Mouse (Mus musculus) spleen, embryonic (tissue): ENCODE data around the gene Pdzd2.

Experiments used
- CTCF ChIA-PET: fragments of 350-600 bp; sonication (Branson Sonifier 250); formaldehyde crosslinking; loops from one replicate; lab custom pipeline; 2022; lab: Charles Lee

Gene Pdzd2

DNA sequence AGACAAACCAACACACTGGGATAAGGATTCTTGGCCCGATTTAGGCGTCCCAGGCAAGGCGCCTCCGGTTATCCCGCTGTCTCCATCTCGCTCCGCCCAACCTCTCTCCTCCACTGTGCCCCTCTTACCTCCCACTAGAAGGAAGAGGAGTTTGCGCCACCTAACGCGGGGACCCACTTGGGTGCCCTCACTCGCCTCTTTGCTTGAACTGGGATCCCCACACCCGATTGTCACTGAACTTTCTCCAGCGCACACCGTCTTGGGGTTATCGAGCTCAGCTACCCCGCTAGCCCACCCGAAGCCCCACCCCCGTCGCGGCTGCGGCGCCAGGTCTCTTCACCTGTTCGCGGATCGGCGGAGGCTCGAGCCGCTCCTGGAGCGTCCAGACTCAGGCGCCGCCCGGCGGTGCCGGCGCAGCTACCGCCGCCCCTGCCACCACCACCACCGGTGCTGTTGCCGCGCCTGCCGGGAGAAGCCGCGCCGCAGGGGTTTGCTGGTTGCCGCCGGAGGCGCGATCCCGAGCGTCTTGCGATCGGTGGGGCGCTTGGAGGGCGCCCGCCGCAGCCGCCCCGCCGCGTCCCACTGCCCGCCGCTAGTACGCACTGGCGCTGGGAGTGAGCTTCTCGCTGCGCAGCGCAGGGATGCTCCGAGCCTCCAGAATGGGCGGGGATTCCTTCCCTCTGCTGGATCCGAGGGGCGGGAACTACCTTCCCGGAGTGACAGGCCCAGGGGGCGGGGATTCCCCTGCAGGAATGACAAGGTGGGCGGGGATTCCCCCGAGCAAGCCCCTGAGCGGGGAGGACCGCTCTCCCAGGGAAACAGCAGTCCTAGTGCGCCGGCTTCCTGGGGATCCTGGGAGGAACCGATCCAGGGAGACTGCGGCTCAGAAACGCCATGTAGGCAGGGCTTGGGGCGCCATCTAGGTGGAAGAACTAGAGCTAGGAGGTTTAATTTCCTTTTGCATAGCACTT, at the start of gene Pdzd2:
TSS of gene Pdzd2 (minus strand) at position 648 of the 971 bp plus-strand sequence.
- CTCF ChIA-PET: interaction anchor here (0.6 kb wide), 1 partner anchor 249 kb away, joined by 12 read pairs; no protein-coding TSS in a partner anchor

DNA sequence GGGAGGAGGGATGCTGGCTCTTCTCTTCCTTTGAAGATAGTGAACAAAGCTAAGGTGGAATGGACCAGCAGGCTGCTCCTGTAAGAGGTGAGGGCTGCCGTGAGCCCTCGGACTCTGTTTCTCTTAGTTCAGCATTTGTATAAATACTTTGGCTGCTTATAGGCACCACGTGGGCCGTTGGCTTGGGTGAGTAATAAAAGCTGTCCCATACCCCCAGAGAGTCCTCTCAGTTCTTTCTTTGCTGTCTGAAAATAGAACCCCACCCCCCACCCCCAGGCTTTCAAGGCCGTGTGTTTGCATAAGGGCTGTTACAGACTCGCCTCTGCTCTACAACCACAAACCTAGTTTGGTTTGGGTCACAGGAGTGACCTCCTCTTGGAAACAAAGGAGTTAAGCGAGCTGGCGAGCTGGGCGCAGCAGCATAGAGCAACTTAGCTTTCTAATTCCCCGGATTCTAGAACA, 49.7 kb upstream of the Pdzd2 start:
- CTCF ChIA-PET: no interaction called here

DNA sequence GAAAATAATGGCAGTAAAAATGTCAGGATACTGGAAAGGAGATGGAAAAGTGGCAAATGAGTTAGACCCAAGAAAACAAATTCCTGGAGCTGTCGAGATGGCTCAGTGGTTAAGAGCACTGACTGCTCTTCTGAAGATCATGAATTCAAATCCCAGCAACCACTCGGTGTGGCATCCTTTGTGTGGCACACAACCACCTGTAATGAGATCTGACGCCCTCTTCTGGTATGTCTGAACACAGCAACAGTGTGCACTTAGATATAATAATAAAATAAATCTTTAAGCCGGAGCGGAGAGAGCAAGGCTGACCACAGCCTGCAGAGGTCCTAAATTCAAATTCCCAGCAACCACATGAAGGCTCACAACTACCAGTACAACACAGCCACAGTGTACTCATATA, 48.8 kb upstream of the Pdzd2 start:
- CTCF ChIA-PET: no interaction called here

DNA sequence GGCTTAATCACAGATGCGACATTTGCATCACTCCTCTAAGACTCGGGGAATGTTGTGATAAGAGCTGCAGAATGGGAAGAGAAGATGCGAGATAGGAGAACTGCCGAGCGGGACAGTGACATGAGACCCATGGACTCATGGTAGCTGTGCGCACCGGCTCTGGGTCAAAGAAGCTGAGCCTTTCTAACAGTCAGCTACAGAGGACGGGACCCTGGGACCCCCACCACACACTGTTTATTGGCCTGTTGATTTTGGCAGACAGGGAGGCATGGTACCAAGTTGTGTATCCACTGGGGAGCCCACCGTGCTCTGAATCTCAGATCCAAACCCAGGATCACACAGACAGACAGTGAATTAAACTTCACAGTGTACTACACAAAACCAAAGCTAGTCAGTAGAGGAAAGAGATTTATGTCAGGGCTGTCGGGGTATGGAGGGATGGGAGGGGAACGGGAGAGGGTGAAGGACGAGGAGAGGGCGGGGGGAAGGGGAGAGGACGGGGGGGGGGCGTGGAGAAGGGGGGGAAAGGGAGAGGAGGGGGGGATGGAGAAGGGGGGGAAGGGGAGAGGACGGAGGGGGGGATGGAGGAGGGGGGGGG, 42.1 kb upstream of the Pdzd2 start:
- CTCF ChIA-PET: no interaction called here

DNA sequence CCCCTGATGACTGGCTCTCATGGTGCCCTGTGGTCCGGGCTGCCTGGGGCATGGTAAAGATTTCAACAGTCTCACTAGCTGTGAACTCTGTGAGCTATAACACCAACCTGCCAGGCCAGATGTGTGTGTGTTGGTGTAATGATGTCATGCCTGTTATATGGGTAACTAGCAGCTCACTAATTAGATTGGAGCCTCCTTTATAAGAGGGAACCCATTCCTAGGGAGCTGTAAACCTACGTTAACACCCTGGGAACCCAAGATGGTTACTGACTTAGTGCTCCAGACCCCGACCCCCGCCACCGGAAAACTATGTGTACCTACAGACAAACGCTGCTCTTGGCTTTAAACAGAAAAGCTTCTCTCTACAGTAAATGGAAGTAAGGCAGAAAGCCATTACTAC, 41.6 kb upstream of the Pdzd2 start:
- CTCF ChIA-PET: no interaction called here

DNA sequence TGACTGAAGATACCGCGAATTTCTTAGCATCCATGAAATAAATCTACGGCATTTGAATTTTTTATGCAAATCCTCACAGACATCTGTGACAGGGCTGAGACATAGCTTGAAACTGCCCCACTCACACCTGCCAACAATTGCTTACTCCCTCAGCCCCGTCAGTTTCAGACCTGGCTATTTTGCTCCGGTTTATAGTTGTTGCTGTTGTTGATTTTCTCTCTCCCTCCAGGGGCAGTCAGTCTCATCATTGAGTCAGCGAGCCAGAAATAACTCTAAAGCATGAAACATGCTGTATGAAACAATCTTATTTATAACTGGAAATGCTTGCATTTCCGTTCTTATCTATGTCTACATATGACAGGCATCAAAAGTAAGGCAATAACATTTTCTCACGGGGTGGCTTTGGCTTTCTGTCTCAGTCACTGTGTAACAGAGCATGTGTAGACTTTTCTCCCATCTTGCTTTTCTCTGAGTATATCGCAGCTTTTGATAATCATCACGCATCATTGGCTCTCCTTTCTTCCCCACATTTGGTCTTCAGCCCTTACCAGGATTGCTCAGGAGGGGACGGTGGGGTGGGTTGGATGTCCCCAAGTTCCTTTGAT, 34.5 kb upstream of the Pdzd2 start:
- CTCF ChIA-PET: no interaction called here

DNA sequence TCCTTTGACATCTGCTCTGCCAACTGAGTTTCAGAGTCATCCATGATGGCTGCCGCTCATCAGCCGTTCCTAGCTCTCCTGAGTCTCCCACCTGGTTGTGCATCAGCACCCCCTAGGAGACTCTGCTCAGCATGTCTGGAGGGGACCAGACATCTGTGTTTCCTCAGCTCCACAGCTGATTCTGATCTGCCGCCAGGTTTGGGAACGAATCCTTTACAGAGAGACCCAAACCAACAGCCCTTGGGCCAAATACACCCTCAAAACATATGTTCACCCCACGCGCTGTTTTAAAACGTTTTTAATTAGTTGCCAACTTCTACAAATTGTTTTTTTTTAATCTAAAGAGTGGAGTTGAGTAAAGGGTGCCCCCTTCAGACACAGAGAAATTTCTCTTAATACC, 31.2 kb upstream of the Pdzd2 start:
- CTCF ChIA-PET: no interaction called here

DNA sequence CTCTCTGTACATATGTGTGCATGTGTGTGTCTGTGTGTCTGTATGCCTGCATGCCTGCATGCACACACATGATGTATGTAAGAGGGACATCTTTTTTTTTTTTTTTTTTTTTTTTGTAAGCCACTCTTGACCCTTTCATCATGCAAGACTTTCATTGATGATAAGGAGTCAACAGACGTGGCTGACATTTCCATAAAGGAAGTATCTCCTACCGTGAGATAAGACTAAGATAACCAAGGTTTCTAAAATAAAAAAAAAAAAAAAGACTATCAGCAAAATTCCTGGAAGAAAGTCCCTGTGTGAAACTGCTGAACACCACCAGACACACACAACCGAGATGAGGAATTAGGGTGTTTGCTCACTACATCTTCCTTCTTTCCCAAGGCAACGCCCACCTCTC, 27.1 kb upstream of the Pdzd2 start:
- CTCF ChIA-PET: no interaction called here

DNA sequence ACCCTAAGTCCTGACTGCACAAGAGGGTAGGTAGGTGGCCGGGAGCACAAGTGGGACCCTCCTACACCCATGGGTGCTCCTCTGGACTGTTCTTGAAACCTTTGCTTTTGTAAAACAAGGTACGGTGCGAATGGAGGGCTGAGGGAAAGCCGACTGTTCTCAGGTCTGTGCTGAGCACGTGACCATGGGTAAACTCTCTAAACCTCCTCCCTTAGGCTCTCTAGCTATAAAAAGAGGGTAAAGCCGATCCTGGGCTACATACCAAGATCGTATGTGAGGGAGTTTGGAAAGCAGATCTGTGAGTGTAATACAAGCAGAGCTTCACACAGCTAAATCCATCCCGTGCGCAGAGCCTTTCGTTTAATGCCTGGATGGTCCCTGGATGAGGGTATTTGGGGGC, 23.4 kb upstream of the Pdzd2 start:
- CTCF ChIA-PET: no interaction called here

DNA sequence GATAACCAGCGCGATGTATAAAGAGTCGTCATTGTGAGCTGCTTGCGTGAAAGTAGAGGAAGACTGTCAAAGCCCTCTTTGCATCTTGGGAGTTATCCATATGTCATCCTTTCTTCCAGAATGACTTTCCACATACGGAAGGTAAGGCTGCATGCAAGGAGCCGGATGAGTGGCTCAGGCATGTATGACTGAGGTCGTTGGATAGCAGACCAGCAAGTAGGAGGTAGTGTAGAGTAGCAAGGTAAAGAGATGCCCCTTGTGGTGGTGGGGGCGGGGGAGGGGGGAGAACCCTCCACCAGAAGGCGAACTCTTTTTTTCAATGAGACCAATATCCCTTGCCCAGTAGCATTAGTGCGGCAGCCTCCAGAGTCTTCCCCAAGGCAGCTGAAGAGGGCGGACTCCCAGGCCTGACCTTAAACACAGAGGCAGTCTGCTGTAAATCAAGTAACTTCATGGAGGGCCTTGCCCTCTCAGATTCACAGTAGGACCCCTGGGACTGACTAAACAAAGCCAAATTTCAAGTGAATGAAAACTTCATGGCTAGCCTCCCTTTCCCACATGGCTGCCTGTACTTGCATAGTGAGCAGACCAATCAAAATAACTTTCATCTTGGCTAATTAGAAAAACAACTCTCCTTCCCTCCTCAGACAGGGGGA, 22.7 kb upstream of the Pdzd2 start:
- CTCF ChIA-PET: no interaction called here

DNA sequence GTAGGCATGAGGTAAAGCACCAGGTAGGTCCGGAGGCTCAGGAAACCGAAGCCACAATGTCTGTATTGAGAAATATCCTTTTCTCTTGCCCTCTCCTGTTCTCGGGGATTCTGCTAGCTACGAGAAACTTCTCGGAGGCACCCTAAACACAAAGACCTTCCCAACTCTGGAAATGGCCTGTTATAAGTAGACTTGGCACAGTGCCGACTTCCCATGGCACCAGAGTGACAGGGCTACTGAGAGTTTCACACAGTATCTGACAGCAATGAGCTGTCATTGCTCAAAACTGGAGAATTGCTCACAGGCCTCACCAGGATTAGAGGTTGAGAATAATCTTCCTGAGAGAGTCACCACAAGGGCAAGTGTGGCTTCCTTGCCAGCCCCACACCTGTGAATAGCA, 21.0 kb upstream of the Pdzd2 start:
- CTCF ChIA-PET: no interaction called here

DNA sequence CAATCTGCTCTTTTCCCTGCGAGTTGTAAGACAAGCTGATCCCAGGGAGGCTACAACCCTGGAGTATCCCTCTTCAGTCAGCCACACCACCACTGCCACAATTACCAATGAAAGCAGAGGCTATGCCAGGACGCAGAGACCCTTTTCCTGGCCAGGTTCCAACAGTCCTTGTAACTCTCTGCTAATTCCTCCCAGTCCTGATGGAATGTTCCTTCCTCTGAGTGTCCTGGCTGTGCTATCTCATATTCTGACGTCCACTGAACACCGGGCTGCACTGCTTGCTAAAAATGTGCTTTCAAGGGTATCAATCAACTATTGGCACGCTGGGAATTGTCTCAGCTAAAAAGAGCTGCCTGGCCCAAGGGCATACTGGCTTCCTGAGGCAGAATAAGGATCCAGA, 18.7 kb upstream of the Pdzd2 start:
- CTCF ChIA-PET: no interaction called here

DNA sequence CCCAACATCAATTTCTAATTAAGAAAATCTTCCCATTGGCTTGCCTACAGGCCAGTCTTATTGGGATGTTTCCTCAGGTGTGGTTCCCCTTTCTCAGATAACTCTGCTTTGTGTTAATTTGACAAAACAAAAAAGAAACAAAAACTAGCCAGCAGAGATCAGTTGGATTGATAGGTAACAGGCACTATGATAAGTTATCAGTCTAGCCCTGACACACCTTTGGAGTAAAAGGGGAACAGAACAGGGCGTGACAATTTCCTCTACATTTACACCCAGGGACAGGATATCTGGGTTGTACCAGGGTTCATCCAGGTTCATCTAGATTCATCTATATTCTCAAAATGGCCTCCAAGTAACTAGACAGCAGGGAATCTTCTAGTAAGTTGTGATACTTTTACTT, 18.0 kb upstream of the Pdzd2 start:
- CTCF ChIA-PET: no interaction called here

DNA sequence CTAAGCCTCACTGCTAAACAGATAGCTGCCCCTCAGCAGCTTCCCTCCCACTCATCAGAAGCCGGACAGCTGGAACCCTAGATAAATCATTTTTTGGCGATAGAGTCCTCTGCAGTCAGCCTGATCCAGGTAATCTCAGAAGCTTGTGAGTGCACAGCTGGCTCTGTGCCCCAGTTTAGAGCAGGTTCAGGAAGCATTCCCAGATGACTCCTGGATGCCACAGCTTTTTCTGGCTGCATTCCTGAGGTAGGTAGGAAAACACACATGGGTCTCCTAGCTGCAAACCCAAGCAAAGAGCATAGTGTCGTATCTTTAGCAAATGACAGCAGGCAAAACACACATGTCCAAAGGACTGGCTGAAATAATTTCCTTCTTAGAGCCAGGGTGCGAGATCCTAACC, 13.5 kb upstream of the Pdzd2 start:
- CTCF ChIA-PET: no interaction called here

DNA sequence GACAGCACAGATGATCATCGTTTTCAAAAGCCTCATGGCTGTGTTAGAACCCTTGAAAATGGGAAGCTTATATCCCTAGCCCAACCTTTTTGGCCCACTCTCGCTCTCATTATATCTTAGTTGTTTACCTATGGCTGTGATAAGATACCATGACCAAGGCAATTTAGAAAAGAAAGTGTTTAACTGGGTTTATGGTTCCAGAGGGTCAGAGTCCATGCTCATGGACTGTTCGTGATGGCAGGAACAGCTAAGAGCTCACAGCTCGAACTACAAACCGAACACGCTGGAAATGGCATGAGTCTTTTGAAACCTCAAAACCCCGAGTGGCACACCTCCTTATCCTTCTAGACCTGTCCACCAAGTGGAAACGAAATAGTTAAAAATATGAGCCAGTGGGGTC, 11.2 kb upstream of the Pdzd2 start:
- CTCF ChIA-PET: no interaction called here

DNA sequence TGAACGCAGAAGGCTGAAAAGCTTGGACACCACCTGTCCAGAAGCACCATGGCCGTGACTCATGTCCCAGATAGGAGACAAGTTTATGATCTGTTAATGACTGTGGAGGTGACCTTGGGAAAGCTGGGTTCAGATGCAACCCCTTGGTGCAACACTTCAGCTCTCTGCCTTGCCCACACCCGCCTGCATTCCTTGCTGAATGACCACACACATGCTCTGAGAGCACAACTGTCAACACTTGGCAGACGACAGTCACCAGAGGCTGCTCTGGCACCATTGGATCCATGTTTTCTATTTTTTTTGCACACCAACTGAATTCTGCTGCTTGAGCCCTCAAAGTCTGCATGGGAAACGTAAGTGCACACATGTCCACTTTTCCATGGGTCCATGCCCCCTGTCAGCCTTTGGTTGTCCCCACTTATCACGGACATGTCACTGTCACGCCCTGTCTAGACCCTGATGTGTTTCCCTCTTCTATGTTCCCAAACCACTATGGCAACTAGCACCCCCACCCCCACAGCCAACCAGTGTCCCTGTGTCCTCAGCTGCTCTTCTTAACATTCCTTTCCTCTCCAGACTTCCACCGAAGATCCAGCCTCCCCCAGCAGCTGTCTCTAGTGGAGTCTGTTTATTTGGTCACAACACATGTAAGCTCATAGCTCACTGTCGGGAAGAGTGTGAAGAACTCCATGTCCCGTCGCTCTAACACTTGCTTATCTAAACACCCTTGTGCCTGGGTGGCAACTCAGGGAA, 10.0 kb upstream of the Pdzd2 start:
- CTCF ChIA-PET: no interaction called here

DNA sequence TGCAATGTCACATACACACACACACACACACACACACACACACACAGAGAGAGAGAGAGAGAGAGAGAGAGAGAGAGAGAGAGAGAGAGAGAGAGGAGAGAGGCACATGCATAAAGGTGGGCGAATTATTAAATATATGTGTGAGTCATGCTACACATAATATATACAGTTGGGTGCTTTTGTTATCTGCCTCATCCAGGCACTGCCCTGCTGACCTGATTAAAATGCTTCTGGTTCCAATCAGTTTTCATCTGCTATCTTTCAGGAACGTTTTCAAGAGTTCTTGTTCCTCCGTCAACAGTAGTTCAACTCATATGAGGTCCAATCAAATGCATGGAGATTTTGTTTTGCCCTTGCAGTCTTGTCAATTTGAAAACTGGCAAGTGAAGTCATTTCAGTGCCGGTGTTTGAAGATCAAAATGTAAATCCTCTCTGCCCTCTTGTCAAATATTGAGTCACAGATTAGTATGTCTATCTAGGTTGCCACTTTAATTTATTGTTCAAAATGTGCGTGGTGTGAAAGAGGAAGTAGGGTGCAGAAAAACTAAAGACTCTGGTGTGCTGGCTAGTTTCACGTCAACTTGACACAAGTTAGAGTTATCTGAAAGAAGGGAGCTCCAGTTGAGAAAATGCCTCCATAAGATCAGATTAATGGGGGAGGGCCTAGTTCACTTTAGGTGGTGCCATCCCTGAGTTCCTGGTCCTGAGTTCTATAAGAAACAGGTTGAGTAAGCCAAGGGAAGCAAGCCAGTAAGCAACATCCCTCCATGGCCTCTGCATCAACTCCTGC, 2.6 kb upstream of the Pdzd2 start:
- CTCF ChIA-PET: no interaction called here

DNA sequence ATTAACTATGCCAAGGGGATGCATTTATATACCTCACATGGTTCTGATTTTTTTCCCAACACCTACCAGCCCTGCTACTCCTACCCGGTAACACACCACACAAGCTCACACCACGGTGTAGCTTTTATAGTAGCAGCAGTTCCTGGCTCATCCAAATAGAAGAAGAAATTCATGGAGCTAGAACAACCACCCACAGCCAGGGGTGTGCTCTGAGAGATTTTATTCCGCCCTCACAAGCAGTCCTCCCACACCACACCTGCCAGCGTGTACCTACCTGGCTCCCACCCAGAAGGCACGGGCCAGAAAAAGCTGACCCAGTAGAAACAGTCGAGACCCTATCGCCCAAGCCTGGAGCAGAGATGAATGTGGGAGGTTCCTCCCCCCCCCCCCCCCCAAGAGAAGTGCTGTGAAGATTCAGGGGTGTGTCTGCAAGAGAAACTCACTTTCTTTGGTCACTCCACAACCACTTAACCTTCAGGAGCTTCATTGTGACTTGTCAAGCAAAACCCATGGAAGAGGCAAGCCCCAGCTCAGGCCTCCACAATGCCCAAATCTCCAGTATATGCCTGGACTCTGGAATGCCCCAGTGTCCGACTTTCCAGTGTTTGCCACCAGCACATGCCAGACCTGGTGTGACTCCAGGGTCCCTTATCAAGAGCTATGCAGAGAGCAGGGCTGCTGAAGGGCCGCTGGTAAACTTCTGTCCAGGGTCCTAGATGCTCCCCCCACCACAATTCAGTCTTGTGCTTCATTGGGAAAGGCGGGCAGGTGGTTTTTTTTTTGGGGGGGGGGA, 1.2 kb downstream of the Pdzd2 start:
- CTCF ChIA-PET: no interaction called here

DNA sequence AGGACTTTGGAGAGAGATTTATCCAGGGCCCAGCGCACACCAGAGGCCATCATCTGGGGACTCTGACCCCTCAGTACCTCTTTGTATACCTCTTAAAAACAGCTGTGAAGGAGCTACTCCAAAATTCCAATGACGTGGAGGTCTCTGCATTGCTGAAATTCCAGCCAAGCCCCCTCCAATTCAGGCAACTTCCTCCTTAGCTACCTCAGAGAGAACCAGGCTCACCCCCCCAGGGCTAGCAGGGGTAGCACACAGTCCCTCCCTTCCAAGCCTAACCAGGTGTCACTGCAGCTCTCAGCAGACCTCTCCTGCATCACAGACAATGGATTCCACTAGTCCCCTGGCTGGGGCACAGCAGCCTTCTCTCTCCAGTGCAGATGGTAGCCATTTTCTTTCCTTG, 4.5 kb downstream of the Pdzd2 start:
- CTCF ChIA-PET: no interaction called here

DNA sequence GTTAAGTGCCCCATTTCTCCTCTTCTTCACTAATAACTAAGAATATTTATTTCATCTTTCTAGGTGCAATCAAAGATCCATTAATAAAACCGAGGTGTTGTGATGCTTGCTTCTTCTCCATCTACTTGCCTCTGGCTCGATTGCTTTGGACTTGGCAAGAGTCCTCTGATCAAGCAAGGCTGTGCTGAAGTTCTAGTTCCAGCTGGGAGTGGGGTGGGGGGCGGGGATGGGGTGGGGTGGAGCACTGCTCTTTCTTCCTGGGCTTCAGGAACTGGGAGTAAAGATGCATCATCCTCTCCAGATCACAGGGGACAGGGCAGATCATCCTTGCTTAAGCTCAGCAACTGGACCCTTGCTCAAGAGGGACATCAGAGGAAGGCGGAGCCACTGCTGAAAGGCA, 5.5 kb downstream of the Pdzd2 start:
- CTCF ChIA-PET: no interaction called here
